In genomic region chr16:85546519-85546918, GRCm38 (mm10) we compare ENCODE assay signal across 13 mouse cellular contexts. TPM values are rescaled to one million over a fixed set of nuclear protein-coding genes. Genes with fewer than 3 reads are reported as not detected.
A peak's percentile ranks its signal among the peaks of the same experiment; 100 is the strongest.
DNase-seq lines count a peak whose midpoint lies in the region; ATAC-seq lines count a peak whose summit lies in the region.
"Had no signal": no experiment of that assay in that cellular context is flagged by ENCODE, and none has a peak within 500 bp of the region (broad histone marks: within the 10 kb centered on the region; RNA-seq: fewer than 3 reads in every experiment).

No protein-coding gene starts in this region.

- no peak overlapping the region for H3K27ac ChIP-seq in lung, embryonic 15.5 days
- H3K27ac ChIP-seq: intestine, embryonic 15.5 days; limb, embryonic 10.5 days had no signal

- intact Hi-C loops in heart, postnatal 10 days (cut with DNase I), result loop anchor here (10.0 kb wide), 1 partner anchor 772 kb away; the partner anchor contains the start of gene Jam2
- intact Hi-C loops in heart, postnatal 25 days (cut with DNase I), result no loop called here

- H3K9ac ChIP-seq in lung, embryonic 15.5 days, result no peak overlapping the region
- H3K9ac ChIP-seq: intestine, embryonic 15.5 days had no signal

- no peak for ATAC-seq in lung, embryonic 15.5 days (ENCODE audit: borderline replicate concordance, extremely low read depth, low FRiP score, low TSS enrichment)
- ATAC-seq in megakaryocyte, adult 5-6 weeks (ENCODE audit: poor library complexity, severe bottlenecking), result no peak
- ATAC-seq: intestine, embryonic 15.5 days had no signal

- peak overlapping the region; percentile 15; the same call in 1 of the 2 replicates for H3K4me3 ChIP-seq in lung, embryonic 15.5 days
- H3K4me3 ChIP-seq: intestine, embryonic 15.5 days; limb, embryonic 10.5 days; megakaryocyte, embryonic 14.5 days had no signal

- H3K27me3 ChIP-seq in lung, embryonic 15.5 days, result no peaks in the 10 kb centered on the region
- H3K27me3 ChIP-seq: intestine, embryonic 15.5 days had no signal

- DNase-seq in heart, adult 11 months, result peak; percentile 97
- DNase-seq in heart, postnatal 10 days, result no peak
- peak; percentile 72 for DNase-seq in heart, adult 8-10 months (ENCODE audit: low spot score)
- peak; percentile 40 for DNase-seq in heart, postnatal 25 days (ENCODE audit: low spot score)
- no peak for DNase-seq in thymus, adult 18-20 months
- no peak for DNase-seq in layer of hippocampus, adult 11-12 months (ENCODE audit: low spot score)
- DNase-seq: gastrocnemius, postnatal 10 days; thymus, postnatal 4 days had no signal

- H3K9me3 ChIP-seq in lung, embryonic 15.5 days, result no peaks in the 10 kb centered on the region
- H3K9me3 ChIP-seq: intestine, embryonic 15.5 days; limb, embryonic 10.5 days had no signal

- peak overlapping the region; percentile 80; the same call in 1 of the 2 replicates for H3K4me2 ChIP-seq in lung, embryonic 15.5 days
- H3K4me2 ChIP-seq: intestine, embryonic 15.5 days had no signal

- H3K36me3 ChIP-seq in lung, embryonic 15.5 days, result no peaks in the 10 kb centered on the region
- H3K36me3 ChIP-seq: intestine, embryonic 15.5 days; limb, embryonic 10.5 days had no signal

- 45% methylated on average over 6 of the region's 6 CpGs for WGBS in lung, embryonic 15.5 days

- no peaks in the 10 kb centered on the region; the same call in 1 of the 2 replicates for H3K4me1 ChIP-seq in lung, embryonic 15.5 days
- H3K4me1 ChIP-seq: megakaryocyte, embryonic 14.5 days had no signal

RNA-seq across cellular contexts. Expression of gene Cyyr1, which starts 6.7 kb away (rescaled TPM):
- total RNA-seq in heart, postnatal 10 days (2021), result 10 to 100 TPM; 39.7 to 40.9 TPM
- total RNA-seq in heart, adult 8-10 months (2022), result 10 to 100 TPM; 32.1 to 38.8 (median 35.8) TPM
- total RNA-seq in heart, postnatal 25 days (2021), result 10 to 100 TPM; 31.6 to 37.9 TPM
- 12.4 and 15.9 TPM in 2 replicates for polyA plus RNA-seq in lung, embryonic 15.5 days (2015; fragmentation: Nextera tagmentation; extraction: Ambion mirVana)
- not detected in 2 replicates for total RNA-seq in megakaryocyte, adult 5-6 weeks (2015)
- not detected in 2 replicates for total RNA-seq in megakaryocyte, adult 5-6 weeks (2017)

Comparison
In these comparisons a context has a peak if more than half of its experiments do, and no peak if none do; other contexts are left out.
1. DNase-seq: peak in heart, adult 11 months (single experiment), heart, adult 8-10 months (single experiment) and heart, postnatal 25 days (single experiment); none in heart, postnatal 10 days (0 of 2), thymus, adult 18-20 months (0 of 2) and layer of hippocampus, adult 11-12 months (single experiment).
2. RNA of gene Cyyr1, which starts 6.7 kb away (total RNA-seq): 39.7 to 40.9 TPM in heart, postnatal 10 days, 32.1 to 38.8 TPM in heart, adult 8-10 months and 31.6 to 37.9 TPM in heart, postnatal 25 days; not detected in megakaryocyte, adult 5-6 weeks; every median in the first group is over 10 times any median in the second.